Mouse (Mus musculus) embryonic facial prominence, embryonic 13.5 days (tissue): ENCODE results near the gene Ciapin1. TPM values are rescaled to one million over a fixed set of nuclear protein-coding genes. Genes with fewer than 3 reads are reported as not detected.
A peak's percentile ranks its signal among the peaks of the same experiment; 100 is the strongest.

ENCODE experiments used
- ATAC-seq: fragments of 200-750 bp; cut with Nextera tagmentation; 2 replicates; pipeline ENCODE4 v1.8.0; 2017; ENCODE audit warnings: low read depth; ENCODE audit not compliant: insufficient number of reproducible peaks, insufficient read depth, low FRiP score, low TSS enrichment
- H3K27ac ChIP-seq: fragments of 300-500 bp; sonication (generic); 2 replicates; pipeline ENCODE4 v1.5.1; 2015; ENCODE audit warnings: moderate library complexity, mild to moderate bottlenecking, inconsistent platforms
- H3K27me3 ChIP-seq: fragments of 300-500 bp; sonication (generic); 2 replicates; pipeline ENCODE4 v1.6.1; 2015; ENCODE audit warnings: mild to moderate bottlenecking, inconsistent platforms
- H3K36me3 ChIP-seq: fragments of 300-500 bp; sonication (generic); 2 replicates; pipeline ENCODE4 v1.6.1; 2015; ENCODE audit warnings: mild to moderate bottlenecking, inconsistent platforms
- H3K4me1 ChIP-seq: fragments of 300-500 bp; sonication (generic); 2 replicates; pipeline ENCODE4 v1.6.1; 2015; ENCODE audit warnings: inconsistent platforms
- H3K4me2 ChIP-seq: fragments of 300-500 bp; sonication (generic); 2 replicates; pipeline ENCODE4 v1.6.1; 2015; ENCODE audit warnings: moderate library complexity, mild to moderate bottlenecking, inconsistent platforms
- H3K4me3 ChIP-seq: fragments of 300-500 bp; sonication (generic); 2 replicates; pipeline ENCODE4 v1.5.1; 2015; ENCODE audit warnings: mild to moderate bottlenecking, inconsistent platforms
- H3K9ac ChIP-seq: fragments of 300-500 bp; sonication (generic); 2 replicates; pipeline ENCODE4 v1.6.1; 2015; ENCODE audit warnings: mild to moderate bottlenecking, inconsistent platforms
- H3K9me3 ChIP-seq: fragments of 300-500 bp; sonication (generic); 2 replicates; pipeline ENCODE4 v1.6.1; 2016; ENCODE audit warnings: inconsistent platforms
- WGBS: fragments of 180-500 bp; shearing (Covaris S2); methylation state at CpG from one replicate; pipeline ENCODE4 v1.1.7; 2015; ENCODE audit warnings: mixed read lengths; 5-methylcytosine and 5-hydroxymethylcytosine counted together
- polyA plus RNA-seq: library from polyadenylated mRNA; unstranded; fragments of >200 nt; fragmentation: Nextera tagmentation; extraction: Ambion mirVana; gene quantifications from 2 replicates; pipeline ENCODE4 v1.2.1, GENCODE M21; 2015

The Ciapin1 gene
- polyA plus RNA-seq = 109 and 123 TPM in 2 replicates

DNA sequence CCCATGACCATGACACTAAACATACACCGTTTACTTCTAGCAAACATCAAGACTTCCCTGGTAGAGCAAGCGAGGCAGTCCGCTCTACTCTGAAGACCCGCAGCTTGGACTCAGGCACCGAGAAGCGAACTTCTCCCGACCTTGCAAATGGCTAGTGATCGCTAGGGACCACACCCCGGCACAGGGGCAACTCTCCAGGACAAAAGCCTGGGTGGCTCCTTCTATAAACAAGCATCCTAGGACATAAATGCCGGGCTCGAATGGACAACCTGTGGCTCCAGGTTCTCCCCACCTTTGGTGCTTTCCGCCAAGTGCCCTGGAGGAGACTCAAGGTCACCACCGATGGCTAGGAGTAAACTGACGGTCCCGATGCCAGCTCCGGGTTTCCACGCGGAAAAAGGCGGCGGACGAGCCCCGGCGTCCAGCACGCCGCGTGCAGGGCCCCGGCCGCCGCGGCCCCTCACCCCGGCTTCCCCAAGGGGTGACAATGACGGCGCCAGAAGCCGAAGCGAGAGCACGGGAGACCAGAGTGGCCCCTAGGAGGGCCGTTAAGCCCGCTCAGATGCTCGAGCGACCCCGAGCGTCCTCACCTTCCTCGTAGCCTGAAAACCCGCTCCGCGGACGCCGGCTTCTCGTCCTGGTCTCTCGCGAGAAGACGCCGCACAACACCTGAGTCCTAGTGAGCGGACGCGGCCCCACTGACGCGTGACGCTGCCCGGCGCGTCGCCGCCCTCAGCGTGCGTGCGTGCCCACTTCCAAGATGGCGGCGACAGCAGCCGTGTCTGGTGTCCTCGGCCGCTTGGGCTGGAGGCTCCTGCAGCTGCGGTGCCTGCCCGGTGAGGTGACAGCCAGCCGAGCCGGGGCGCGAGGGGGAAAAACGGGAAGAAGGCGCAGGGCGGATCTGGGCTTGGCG lies at the start of gene Ciapin1, which contains the start of gene Coq9:
Gene Ciapin1 (minus strand): TSS at position 697 of the 913 bp plus-strand sequence.
Gene Coq9 (plus strand): TSS at position 660 of the 913 bp plus-strand sequence.
- peak; percentile 96 for ATAC-seq
- Histone ChIP-seq H3K9me3 (no peaks in the 10 kb centered on the region), H3K27me3 (no peaks in the 10 kb centered on the region), H3K9ac (peak within 1 kb of the TSS; percentile 96), H3K4me1 (peaks cover 18% of the 10 kb centered on the region), H3K4me2 (peak within 1 kb of the TSS; percentile 88), H3K4me3 (peak within 1 kb of the TSS; percentile 92), H3K36me3 (peaks cover 5% of the 10 kb centered on the region; the same call in 1 of the 2 replicates), H3K27ac (peak within 1 kb of the TSS; percentile 88)
- 1% methylated on average over 82 of the region's 82 CpGs for WGBS

DNA sequence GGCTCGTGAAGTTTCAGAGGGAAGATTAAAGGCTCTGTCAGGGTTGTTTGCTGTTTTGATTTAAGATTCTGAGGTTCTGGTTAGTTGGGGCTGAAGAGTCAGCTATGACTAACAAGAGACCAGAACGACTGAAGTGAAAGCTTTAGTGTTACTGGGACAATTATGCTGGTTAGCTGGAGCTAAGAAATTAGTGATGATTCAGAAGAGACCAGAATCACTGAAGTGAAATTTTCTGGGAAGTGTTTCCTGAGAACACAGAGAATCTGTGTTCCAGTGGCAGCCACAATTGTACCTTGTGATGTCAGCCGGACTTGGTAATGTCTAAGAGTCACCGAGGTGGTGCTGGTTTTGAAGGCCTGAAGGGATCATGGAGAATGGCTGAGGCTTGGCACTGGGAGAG lies 42.6 kb upstream of the Ciapin1 start:
- Histone ChIP-seq H3K36me3 (no peaks in the 10 kb centered on the region), H3K4me2 (no peak overlapping the region), H3K4me3 (no peak overlapping the region), H3K27ac (no peak overlapping the region), H3K4me1 (peaks cover 6% of the 10 kb centered on the region), H3K9ac (no peak overlapping the region), H3K9me3 (no peaks in the 10 kb centered on the region), H3K27me3 (no peaks in the 10 kb centered on the region)
- 69% methylated on average over 4 of the region's 4 CpGs for WGBS
- no peak for ATAC-seq

DNA sequence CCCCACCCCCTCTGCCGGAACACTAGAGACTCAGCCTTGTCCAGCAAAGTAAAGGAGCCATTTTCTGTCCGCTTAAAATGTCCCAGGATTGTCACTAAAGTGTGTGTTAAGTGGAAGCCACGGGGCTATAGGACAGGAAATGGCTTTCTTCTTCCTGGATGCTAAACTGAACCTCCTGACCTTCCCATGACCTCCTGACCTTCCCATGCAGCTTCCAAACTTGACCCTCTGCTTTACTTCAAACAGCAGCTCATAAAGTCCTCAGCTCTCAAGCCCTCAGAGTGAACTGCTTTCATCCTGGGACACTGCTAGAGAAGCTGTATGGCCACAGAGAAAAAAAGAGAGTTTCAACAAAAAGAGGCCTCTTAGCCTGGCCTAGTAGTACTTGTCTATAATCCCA lies 38.7 kb upstream of the Ciapin1 start:
- H3K4me1 ChIP-seq = peaks cover 34% of the 10 kb centered on the region
- H3K4me2 ChIP-seq = peak overlapping the region; percentile 94; the same call in 1 of the 2 replicates
- WGBS = 33% methylated on average over 3 of the region's 3 CpGs
- H3K36me3 ChIP-seq = no peaks in the 10 kb centered on the region
- H3K27me3 ChIP-seq = peaks cover 9% of the 10 kb centered on the region
- no peak overlapping the region for H3K9ac ChIP-seq
- ATAC-seq = no peak
- peak overlapping the region; percentile 16; the same call in 1 of the 2 replicates for H3K27ac ChIP-seq
- H3K4me3 ChIP-seq = no peak overlapping the region
- no peaks in the 10 kb centered on the region for H3K9me3 ChIP-seq

GRCm38 (mm10) chr8:94876197-94876730 lies 38.1 kb upstream of the Ciapin1 start, which contains the start of gene Dok4:
Dok4 (minus strand) TSS chr8:94876330.
- Histone ChIP-seq H3K9me3 (no peaks in the 10 kb centered on the region), H3K27me3 (peaks cover 9% of the 10 kb centered on the region), H3K4me3 (peak within 1 kb of the TSS; percentile 64), H3K9ac (peak within 1 kb of the TSS; percentile 78), H3K4me2 (peak within 1 kb of the TSS; percentile 94), H3K4me1 (peaks cover 39% of the 10 kb centered on the region), H3K27ac (peak within 1 kb of the TSS; percentile 78), H3K36me3 (no peaks in the 10 kb centered on the region)
- WGBS = under 1% methylated on average over 20 of the region's 37 CpGs
- ATAC-seq = peak; percentile 81

DNA sequence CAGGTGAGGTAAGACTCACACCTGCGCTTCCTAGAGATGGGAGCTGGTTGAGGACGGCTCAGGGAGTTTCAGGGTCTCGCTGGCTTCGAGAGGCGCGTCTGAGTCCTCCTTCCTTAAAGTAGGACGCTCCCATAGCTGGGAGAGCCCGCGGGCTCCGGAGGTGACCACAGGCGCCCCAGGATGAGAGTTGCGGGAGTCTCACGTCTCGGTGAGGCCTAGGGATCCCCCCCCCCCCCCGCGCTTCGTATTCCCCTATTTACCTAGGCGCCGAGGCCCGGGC lies 37.7 kb upstream of the Ciapin1 start:
- ATAC-seq = no peak
- WGBS = under 1% methylated on average over 20 of the region's 20 CpGs
- Histone ChIP-seq H3K27me3 (peaks cover 9% of the 10 kb centered on the region), H3K4me1 (peaks cover 44% of the 10 kb centered on the region), H3K4me3 (peak overlapping the region; percentile 64), H3K9me3 (no peaks in the 10 kb centered on the region), H3K36me3 (no peaks in the 10 kb centered on the region), H3K4me2 (peak overlapping the region; percentile 94), H3K9ac (peak overlapping the region; percentile 78), H3K27ac (peak overlapping the region; percentile 78)

GRCm38 (mm10) chr8:94875096-94875870 lies 37.1 kb upstream of the Ciapin1 start:
- H3K4me3 ChIP-seq = peak overlapping the region; percentile 64
- H3K36me3 ChIP-seq = no peaks in the 10 kb centered on the region
- H3K4me1 ChIP-seq = peaks cover 49% of the 10 kb centered on the region
- H3K9ac ChIP-seq = peak overlapping the region; percentile 78
- 16% methylated on average over 17 of the region's 17 CpGs for WGBS
- peaks cover 9% of the 10 kb centered on the region for H3K27me3 ChIP-seq
- H3K27ac ChIP-seq = peak overlapping the region; percentile 78; the same call in 1 of the 2 replicates
- peak overlapping the region; percentile 94 for H3K4me2 ChIP-seq
- H3K9me3 ChIP-seq = no peaks in the 10 kb centered on the region
- ATAC-seq = no peak

GRCm38 (mm10) chr8:94874358-94874757 lies 36.2 kb upstream of the Ciapin1 start:
- WGBS = 13% methylated on average over 6 of the region's 6 CpGs
- H3K27me3 ChIP-seq = peaks cover 9% of the 10 kb centered on the region
- H3K4me2 ChIP-seq = peak overlapping the region; percentile 94
- no peak overlapping the region for H3K27ac ChIP-seq
- H3K9ac ChIP-seq = no peak overlapping the region
- peaks cover 56% of the 10 kb centered on the region for H3K4me1 ChIP-seq
- no peaks in the 10 kb centered on the region for H3K36me3 ChIP-seq
- ATAC-seq = no peak
- H3K9me3 ChIP-seq = no peaks in the 10 kb centered on the region
- H3K4me3 ChIP-seq = peak overlapping the region; percentile 64; the same call in 1 of the 2 replicates

- Histone ChIP-seq H3K27ac (no peak overlapping the region; the same call in 1 of the 2 replicates), H3K36me3 (peaks cover 3% of the 10 kb centered on the region), H3K27me3 (peaks cover 9% of the 10 kb centered on the region), H3K4me2 (peak overlapping the region; percentile 89; the same call in 1 of the 2 replicates), H3K4me3 (no peak overlapping the region; the same call in 1 of the 2 replicates), H3K9ac (no peak overlapping the region), H3K4me1 (peaks cover 62% of the 10 kb centered on the region), H3K9me3 (no peaks in the 10 kb centered on the region)
- 57% methylated on average over 2 of the region's 2 CpGs for WGBS
- ATAC-seq = no peak
These were observed 34.4 kb upstream of the Ciapin1 start for GRCm38 (mm10) chr8:94872576-94872975.

DNA sequence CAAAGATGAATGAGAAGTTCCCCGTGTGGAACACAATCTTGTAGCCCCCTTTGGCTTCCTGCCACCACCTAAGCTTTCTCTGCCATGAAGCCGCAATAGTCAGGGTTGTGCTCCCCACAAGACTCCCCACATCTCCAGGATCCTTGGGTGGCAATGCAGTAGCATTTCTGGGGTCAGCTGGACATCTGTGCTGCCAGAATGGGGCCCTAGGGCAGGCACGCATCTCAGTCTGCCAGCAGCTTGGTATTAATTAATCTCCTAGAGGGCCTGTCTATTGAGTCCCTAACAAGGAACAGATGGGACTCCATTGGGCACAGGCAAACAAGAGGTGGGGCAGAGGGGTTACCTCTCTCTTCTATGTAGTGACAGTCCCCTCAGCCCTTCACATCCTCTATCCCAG lies 34.0 kb upstream of the Ciapin1 start:
- Histone ChIP-seq H3K4me3 (no peak overlapping the region; the same call in 1 of the 2 replicates), H3K36me3 (peaks cover 6% of the 10 kb centered on the region), H3K9ac (no peak overlapping the region), H3K27me3 (peaks cover 9% of the 10 kb centered on the region), H3K4me2 (peak overlapping the region; percentile 89), H3K9me3 (no peaks in the 10 kb centered on the region), H3K27ac (peak overlapping the region; percentile 16; the same call in 1 of the 2 replicates), H3K4me1 (peaks cover 62% of the 10 kb centered on the region)
- WGBS = 23% methylated on average over 3 of the region's 3 CpGs
- ATAC-seq = no peak

- Histone ChIP-seq H3K36me3 (peaks cover 14% of the 10 kb centered on the region), H3K9ac (peak overlapping the region; percentile 72), H3K4me2 (peak overlapping the region; percentile 89), H3K4me3 (peak overlapping the region; percentile 51), H3K27ac (peak overlapping the region; percentile 60; the same call in 1 of the 2 replicates), H3K9me3 (no peaks in the 10 kb centered on the region), H3K27me3 (peaks cover 9% of the 10 kb centered on the region), H3K4me1 (peaks cover 57% of the 10 kb centered on the region)
- WGBS = 2% methylated on average over 6 of the region's 7 CpGs
- peak; percentile 57 for ATAC-seq
These were observed 33.1 kb upstream of the Ciapin1 start for GRCm38 (mm10) chr8:94871108-94871894.
